Mouse (Mus musculus): ENCODE measurements around the gene Syne1.

GRCm38 (mm10) chr10:5085792-5086191 lies 465.5 kb downstream of the Syne1 start:
- TF ChIP-seq ZNF384 (IDR thresholded peaks at IDR 0.05; ENCODE audit: low read depth, low read length) (no peak), ZC3H11A (IDR thresholded peaks at IDR 0.05; ENCODE audit: borderline replicate concordance, low read depth, low read length) (no peak), HCFC1 (IDR thresholded peaks at IDR 0.05; ENCODE audit: borderline replicate concordance, insufficient read depth, low read length) (no peak), CHD2 (IDR thresholded peaks at IDR 0.05; ENCODE audit: low read depth, low read length) (no peak)
